Mouse (Mus musculus) neural tube, embryonic 12.5 days (tissue): ENCODE measurements around the gene 9430015G10Rik. TPM values are rescaled to one million over a fixed set of nuclear protein-coding genes. Genes with fewer than 3 reads are reported as not detected.
"Not testable (repeated sequence)": the region's sequence is repeated elsewhere in the genome, so short reads cannot be mapped to it uniquely, and the experiment has no call there.

Experiments
- ATAC-seq: fragments of 200-750 bp; cut with Nextera tagmentation; 2 replicates; pipeline ENCODE4 v1.8.0; 2017; ENCODE audit warnings: low read depth, mild to moderate bottlenecking, moderate TSS enrichment, moderate library complexity; ENCODE audit not compliant: low FRiP score
- H3K27ac ChIP-seq: fragments of 300-500 bp; sonication (generic); 2 replicates; pipeline ENCODE4 v1.5.1; 2016
- H3K27me3 ChIP-seq: fragments of 300-500 bp; sonication (generic); replicated peaks from 2 replicates; pipeline ENCODE4 v1.6.1; 2016; ENCODE audit warnings: mild to moderate bottlenecking
- H3K36me3 ChIP-seq: fragments of 300-500 bp; sonication (generic); 2 replicates; pipeline ENCODE4 v1.6.1; 2016; ENCODE audit warnings: mild to moderate bottlenecking
- H3K4me1 ChIP-seq: fragments of 300-500 bp; sonication (generic); 2 replicates; pipeline ENCODE4 v1.6.1; 2016
- H3K4me2 ChIP-seq: fragments of 300-500 bp; sonication (generic); replicated peaks from 2 replicates; pipeline ENCODE4 v1.6.1; 2016; ENCODE audit warnings: mild to moderate bottlenecking
- H3K4me3 ChIP-seq: fragments of 300-500 bp; sonication (generic); 2 replicates; pipeline ENCODE4 v1.5.1; 2016
- H3K9ac ChIP-seq: fragments of 300-500 bp; sonication (generic); 2 replicates; pipeline ENCODE4 v1.6.1; 2016; ENCODE audit warnings: mild to moderate bottlenecking
- H3K9me3 ChIP-seq: fragments of 300-500 bp; sonication (generic); 2 replicates; pipeline ENCODE4 v1.6.1; 2016; ENCODE audit warnings: mild to moderate bottlenecking
- WGBS: fragments of 180-500 bp; shearing (Covaris S2); methylation state at CpG from one replicate; pipeline ENCODE4 v1.1.7; 2016; 5-methylcytosine and 5-hydroxymethylcytosine counted together
- polyA plus RNA-seq: library from polyadenylated mRNA; unstranded; fragments of >200 nt; fragmentation: Nextera tagmentation; extraction: Ambion mirVana; gene quantifications from 2 replicates; pipeline ENCODE4 v1.2.1, GENCODE M21; 2016

9430015G10Rik gene
- polyA plus RNA-seq, 1 experiment from 2014 or later, result 45.6 TPM

- H3K27ac ChIP-seq, result no peak overlapping the region
- H3K4me2 ChIP-seq, result no peak overlapping the region
- H3K4me3 ChIP-seq, result no peak overlapping the region
- no peak for ATAC-seq
- H3K27me3 ChIP-seq, result no peaks in the 10 kb centered on the region
- H3K9me3 ChIP-seq, result no peaks in the 10 kb centered on the region
- H3K4me1 ChIP-seq, result no peaks in the 10 kb centered on the region
- H3K9ac ChIP-seq, result no peak overlapping the region
- WGBS, result 95% methylated on average over 14 of the region's 14 CpGs
- H3K36me3 ChIP-seq, result no peaks in the 10 kb centered on the region
Measured at GRCm38 (mm10) chr4:156135801-156136200, 26.0 kb downstream of the 9430015G10Rik start.

DNA sequence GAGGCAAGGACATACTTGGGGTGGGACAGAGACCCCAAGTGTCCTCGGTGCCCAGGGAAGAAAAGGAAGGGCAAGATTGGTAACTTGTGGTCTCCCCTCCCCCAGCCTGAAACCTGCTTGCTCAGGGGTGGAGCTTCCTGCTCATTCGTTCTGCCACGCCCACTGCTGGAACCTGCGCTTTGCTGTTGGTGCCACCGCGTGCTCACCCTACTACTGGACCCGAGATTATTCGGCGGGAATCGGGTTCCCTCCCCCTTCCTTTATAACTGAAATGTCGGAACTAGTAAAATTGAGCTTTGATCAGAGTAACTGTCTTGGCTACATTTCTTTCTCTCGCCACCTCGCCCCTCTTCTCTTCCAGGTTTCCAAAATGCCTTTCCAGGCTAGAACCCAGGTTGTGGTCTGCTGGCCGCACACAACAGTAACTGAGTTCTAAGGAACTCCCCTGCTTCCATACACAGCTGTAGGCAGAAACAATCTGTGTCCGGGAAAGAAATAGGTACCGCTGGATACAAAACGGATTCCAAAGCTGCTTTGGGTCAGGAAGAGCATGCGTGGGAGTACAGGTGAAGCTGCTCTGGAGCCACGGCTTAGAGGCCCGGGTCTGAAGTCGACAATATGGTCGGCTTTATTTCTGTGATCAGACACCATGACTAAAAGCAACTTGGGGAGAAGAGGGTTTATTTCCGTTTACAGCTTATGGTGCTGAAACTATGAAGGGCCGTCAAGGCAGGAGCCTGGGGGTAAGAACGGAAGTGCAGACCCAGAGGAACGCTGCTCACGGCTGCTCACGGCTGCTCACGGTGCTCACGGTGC is 26.7 kb downstream of the 9430015G10Rik start:
- Histone ChIP-seq H3K27me3 (no peaks in the 10 kb centered on the region), H3K4me3 (no peak overlapping the region), H3K4me1 (no peaks in the 10 kb centered on the region), H3K9me3 (no peaks in the 10 kb centered on the region), H3K9ac (no peak overlapping the region), H3K4me2 (no peak overlapping the region), H3K36me3 (no peaks in the 10 kb centered on the region), H3K27ac (no peak overlapping the region)
- WGBS, result 95% methylated on average over 30 of the region's 30 CpGs
- no peak for ATAC-seq

DNA sequence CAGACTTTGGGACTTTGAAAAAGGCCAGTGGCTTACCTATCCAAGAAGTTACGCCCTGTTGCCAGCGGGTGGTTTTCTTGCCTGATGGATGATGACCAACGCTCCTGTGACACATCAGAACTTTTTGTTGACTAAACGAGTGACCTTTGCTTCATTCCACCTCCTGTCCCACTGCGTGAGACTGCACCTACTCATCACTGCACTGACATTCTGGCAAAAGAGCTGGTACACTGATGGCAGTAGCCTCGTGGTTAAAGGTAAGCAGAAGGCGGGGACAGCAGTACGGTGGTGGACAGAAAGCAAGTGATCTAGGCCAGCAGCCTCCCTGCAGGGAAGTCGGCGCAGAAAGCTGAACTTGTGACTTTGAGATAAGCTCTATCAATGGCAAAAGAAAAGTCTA is 41.1 kb downstream of the 9430015G10Rik start:
- ATAC-seq, H3K4me1 ChIP-seq, H3K27me3 ChIP-seq, H3K27ac ChIP-seq, H3K9ac ChIP-seq, H3K9me3 ChIP-seq, H3K4me3 ChIP-seq, H3K36me3 ChIP-seq, H3K4me2 ChIP-seq: not testable (repeated sequence)
- 92% methylated on average over 10 of the region's 10 CpGs for WGBS

GRCm38 (mm10) chr4:156154771-156155170 is 45.0 kb downstream of the 9430015G10Rik start:
- Histone ChIP-seq H3K27ac (no peak overlapping the region), H3K36me3 (no peaks in the 10 kb centered on the region), H3K9me3 (peaks cover 13% of the 10 kb centered on the region), H3K4me3 (no peak overlapping the region), H3K27me3 (no peaks in the 10 kb centered on the region), H3K4me1 (no peaks in the 10 kb centered on the region), H3K9ac (no peak overlapping the region), H3K4me2 (no peak overlapping the region)
- no peak for ATAC-seq
- WGBS, result 96% methylated on average over 3 of the region's 3 CpGs

DNA sequence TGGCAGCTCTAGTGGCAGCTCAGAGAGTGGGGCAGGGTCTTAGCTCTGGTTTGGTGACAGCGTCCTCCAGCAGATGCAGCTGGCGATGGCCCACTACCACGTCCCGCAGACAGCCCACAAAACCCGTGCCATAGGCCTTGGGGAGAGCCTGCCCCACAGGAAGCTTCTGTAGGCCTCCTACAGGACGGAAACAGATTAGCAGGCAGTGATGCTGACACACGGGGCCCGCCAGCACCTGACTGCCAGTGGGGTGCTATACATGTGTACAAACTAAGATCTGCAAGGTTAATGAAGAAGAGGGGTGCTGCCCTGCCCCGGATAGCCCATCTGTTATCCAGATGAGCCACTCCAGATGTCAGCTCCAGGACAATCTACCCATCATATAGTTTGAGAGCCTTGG is 56.7 kb downstream of the 9430015G10Rik start:
- H3K36me3 ChIP-seq, result peaks cover 98% of the 10 kb centered on the region
- no peaks in the 10 kb centered on the region for H3K27me3 ChIP-seq
- H3K27ac ChIP-seq, result no peak overlapping the region
- WGBS, result 96% methylated on average over 9 of the region's 9 CpGs
- H3K4me1 ChIP-seq, result no peaks in the 10 kb centered on the region
- H3K9ac ChIP-seq, result no peak overlapping the region
- H3K4me2 ChIP-seq, result no peak overlapping the region
- no peak for ATAC-seq
- no peak overlapping the region for H3K4me3 ChIP-seq
- peaks cover 13% of the 10 kb centered on the region for H3K9me3 ChIP-seq

GRCm38 (mm10) chr4:156168611-156169010 is 58.8 kb downstream of the 9430015G10Rik start:
- no peaks in the 10 kb centered on the region for H3K9me3 ChIP-seq
- peaks cover 100% of the 10 kb centered on the region for H3K36me3 ChIP-seq
- no peak overlapping the region for H3K27ac ChIP-seq
- no peaks in the 10 kb centered on the region for H3K4me1 ChIP-seq
- no peak for ATAC-seq
- no peak overlapping the region for H3K4me2 ChIP-seq
- no peak overlapping the region for H3K4me3 ChIP-seq
- no peak overlapping the region for H3K9ac ChIP-seq
- 94% methylated on average over 8 of the region's 8 CpGs for WGBS
- H3K27me3 ChIP-seq, result no peaks in the 10 kb centered on the region

DNA sequence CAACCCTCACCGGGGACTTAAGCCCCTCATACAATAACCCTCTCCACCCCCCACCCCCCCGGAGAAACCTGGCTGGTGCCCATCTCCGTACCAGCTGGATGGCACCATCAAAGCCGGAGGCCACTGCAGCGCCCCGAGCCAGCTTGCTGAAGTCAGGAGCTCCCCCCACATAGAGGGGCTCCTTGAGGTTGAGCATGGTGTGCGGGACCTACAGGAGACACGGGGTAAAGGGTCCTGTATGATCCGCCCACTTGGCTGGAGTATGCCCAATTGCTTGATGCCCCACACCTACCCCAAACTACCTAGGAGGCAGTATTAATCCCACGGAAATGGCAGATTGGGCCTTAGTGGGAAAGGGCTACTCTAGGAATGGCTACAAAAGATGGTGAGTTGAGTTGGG is 59.3 kb downstream of the 9430015G10Rik start:
- WGBS, result 97% methylated on average over 10 of the region's 10 CpGs

DNA sequence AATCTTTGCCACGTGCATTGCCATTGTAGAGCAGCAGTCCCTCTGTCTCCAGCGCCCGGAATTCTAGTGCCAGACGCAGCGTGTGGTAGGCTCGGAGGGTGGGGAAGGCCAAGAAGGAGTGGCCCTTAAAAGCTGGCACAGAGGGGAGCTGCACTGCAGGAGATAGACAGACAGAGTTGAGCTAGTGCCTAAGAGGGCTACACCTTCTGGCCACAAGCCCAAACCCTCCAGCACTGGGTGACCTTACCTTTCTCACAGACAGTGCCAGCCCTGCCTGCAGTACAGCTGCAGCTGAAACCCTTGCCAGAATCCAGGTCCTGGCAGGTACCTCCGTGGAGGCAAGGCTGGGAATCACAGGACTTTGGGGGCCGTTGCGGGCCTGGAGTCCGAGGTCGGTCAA is 62.0 kb downstream of the 9430015G10Rik start:
- H3K4me3 ChIP-seq, result no peak overlapping the region
- H3K4me1 ChIP-seq, result no peaks in the 10 kb centered on the region
- no peak for ATAC-seq
- no peaks in the 10 kb centered on the region for H3K27me3 ChIP-seq
- no peak overlapping the region for H3K9ac ChIP-seq
- H3K36me3 ChIP-seq, result peaks cover 100% of the 10 kb centered on the region
- no peak overlapping the region for H3K27ac ChIP-seq
- H3K4me2 ChIP-seq, result no peak overlapping the region
- no peaks in the 10 kb centered on the region for H3K9me3 ChIP-seq
- 96% methylated on average over 11 of the region's 11 CpGs for WGBS

More for the DNA sequence above, 59.3 kb downstream of the 9430015G10Rik start:
- no peaks in the 10 kb centered on the region for H3K4me1 ChIP-seq
- H3K27me3 ChIP-seq, result no peaks in the 10 kb centered on the region
- H3K4me2 ChIP-seq, result no peak overlapping the region
- H3K9ac ChIP-seq, result no peak overlapping the region
- H3K27ac ChIP-seq, result no peak overlapping the region
- no peak for ATAC-seq
- H3K9me3 ChIP-seq, result no peaks in the 10 kb centered on the region
- no peak overlapping the region for H3K4me3 ChIP-seq
- H3K36me3 ChIP-seq, result peaks cover 100% of the 10 kb centered on the region

Other genes starting within 250 kb of the 9430015G10Rik start
- 0.28 and 0.56 TPM in 2 replicates for gene Tas1r3, start 246.6 kb upstream of the 9430015G10Rik start, polyA plus RNA-seq
- 19.5 and 22.1 TPM in 2 replicates for gene Cptp, start 240.5 kb upstream of the 9430015G10Rik start, polyA plus RNA-seq
- 77.0 TPM in 2 replicates for gene Ints11, start 240.4 kb upstream of the 9430015G10Rik start, polyA plus RNA-seq
- gene Pusl1, start 218.2 kb upstream of the 9430015G10Rik start, polyA plus RNA-seq, result 46.6 and 52.0 TPM in 2 replicates
- gene Acap3, start 218.2 kb upstream of the 9430015G10Rik start, polyA plus RNA-seq, result 65.5 and 68.0 TPM in 2 replicates
- 159 and 167 TPM in 2 replicates for gene Ube2j2, start 166.2 kb upstream of the 9430015G10Rik start, polyA plus RNA-seq
- 17.2 and 19.0 TPM in 2 replicates for gene C1qtnf12, start 147.7 kb upstream of the 9430015G10Rik start, polyA plus RNA-seq
- 20.2 and 20.6 TPM in 2 replicates for gene B3galt6, start 117.3 kb upstream of the 9430015G10Rik start, polyA plus RNA-seq
- 129 and 133 TPM in 2 replicates for gene Sdf4, start 117.1 kb upstream of the 9430015G10Rik start, polyA plus RNA-seq
- gene Tnfrsf4, start 96.1 kb upstream of the 9430015G10Rik start, polyA plus RNA-seq, result 0.52 and 0.81 TPM in 2 replicates
- gene Tnfrsf18, start 83.8 kb upstream of the 9430015G10Rik start, polyA plus RNA-seq, result 1.6 and 2.0 TPM in 2 replicates
- 0.20 TPM in 1 of 2 replicates, not detected in the other for gene Ttll10, start 50.6 kb upstream of the 9430015G10Rik start, polyA plus RNA-seq
- gene Rnf223, start 20.5 kb downstream of the 9430015G10Rik start, polyA plus RNA-seq, result 0.52 TPM in 2 replicates
- 149 and 165 TPM in 2 replicates for gene Agrn, start 87.5 kb downstream of the 9430015G10Rik start, polyA plus RNA-seq
- 0.89 and 1.6 TPM in 2 replicates for gene Isg15, start 90.8 kb downstream of the 9430015G10Rik start, polyA plus RNA-seq
- gene AW011738, start 93.3 kb downstream of the 9430015G10Rik start, polyA plus RNA-seq, result 6.8 and 7.0 TPM in 2 replicates
- 1.7 and 2.0 TPM in 2 replicates for gene Perm1, start 105.9 kb downstream of the 9430015G10Rik start, polyA plus RNA-seq
- 27.3 and 29.0 TPM in 2 replicates for gene Plekhn1, start 124.9 kb downstream of the 9430015G10Rik start, polyA plus RNA-seq
- gene Noc2l, start 126.0 kb downstream of the 9430015G10Rik start, polyA plus RNA-seq, result 74.0 and 74.5 TPM in 2 replicates
- 2.6 and 2.9 TPM in 2 replicates for gene Samd11, start 145.7 kb downstream of the 9430015G10Rik start, polyA plus RNA-seq
- gene Vmn2r-ps159, start 221.1 kb downstream of the 9430015G10Rik start, polyA plus RNA-seq, result not detected in 2 replicates